Mouse (Mus musculus) G1E (cell line): ENCODE measurements at regions not wholly inside any gene's neighbourhood (a gene's known extent, or its start where the extent isn't known, plus 50 kb on each side); places are given as distances from the start of the nearest gene placed in this dataset.
A peak's percentile ranks its signal among the peaks of the same experiment; 100 is the strongest.
"Not testable (repeated sequence)": the region's sequence is repeated elsewhere in the genome, so short reads cannot be mapped to it uniquely, and the experiment has no call there.

Experiments used
- ATAC-seq: 2 replicates; pipeline ENCODE4 v1.8.0; 2016; ENCODE audit warnings: mild to moderate bottlenecking; ENCODE audit not compliant: insufficient number of reproducible peaks, poor library complexity, low FRiP score, severe bottlenecking; ENCODE audit errors: extremely low read depth
- DNase-seq: peaks from one replicate; pipeline ENCODE4 v3.0.0; 2012; ENCODE audit warnings: low spot score
- H3K27me3 ChIP-seq: 2 replicates; pipeline ENCODE4 v1.6.1; 2012; ENCODE audit warnings: mild to moderate bottlenecking, low read length, inconsistent platforms; ENCODE audit not compliant: insufficient read depth
- H3K36me3 ChIP-seq: replicated peaks from 2 replicates; pipeline ENCODE3; 2012; ENCODE audit warnings: mild to moderate bottlenecking, inconsistent platforms
- H3K4me1 ChIP-seq: 2 replicates; pipeline ENCODE4 v1.6.1; 2012; ENCODE audit warnings: low read depth, low read length, inconsistent platforms, mixed read lengths; ENCODE audit not compliant: insufficient read depth
- H3K4me3 ChIP-seq: 2 replicates; pipeline ENCODE4 v1.5.1; 2012; ENCODE audit warnings: low read depth, mild to moderate bottlenecking, inconsistent platforms, low read length, moderate library complexity, mixed read lengths
- H3K9me3 ChIP-seq: replicated peaks from 2 replicates; pipeline ENCODE4 v1.6.1; 2012; ENCODE audit warnings: inconsistent platforms
- CTCF ChIP-seq: IDR thresholded peaks from 2 replicates; pipeline ENCODE4 v1.5.1; 2012; ENCODE audit warnings: low read depth, low read length, inconsistent platforms, mixed read lengths
- GATA1 ChIP-seq: IDR thresholded peaks from 2 replicates; pipeline ENCODE4 v1.6.1; 2012; ENCODE audit warnings: borderline replicate concordance, low read length, inconsistent platforms, mixed read lengths
- GATA2 ChIP-seq: IDR thresholded peaks from 2 replicates; pipeline ENCODE4 v1.6.1; 2012; ENCODE audit warnings: low read depth, low read length, inconsistent platforms, borderline replicate concordance
- POLR2AphosphoS5 ChIP-seq: IDR thresholded peaks from 2 replicates; pipeline ENCODE4 v1.6.1; 2012; ENCODE audit warnings: low read depth, low read length, inconsistent platforms; ENCODE audit not compliant: insufficient replicate concordance
- TAL1 ChIP-seq: conservative IDR thresholded peaks from 2 replicates; pipeline ENCODE4 v1.6.1; 2012; ENCODE audit warnings: low read depth, low read length, inconsistent platforms, mixed read lengths

DNA sequence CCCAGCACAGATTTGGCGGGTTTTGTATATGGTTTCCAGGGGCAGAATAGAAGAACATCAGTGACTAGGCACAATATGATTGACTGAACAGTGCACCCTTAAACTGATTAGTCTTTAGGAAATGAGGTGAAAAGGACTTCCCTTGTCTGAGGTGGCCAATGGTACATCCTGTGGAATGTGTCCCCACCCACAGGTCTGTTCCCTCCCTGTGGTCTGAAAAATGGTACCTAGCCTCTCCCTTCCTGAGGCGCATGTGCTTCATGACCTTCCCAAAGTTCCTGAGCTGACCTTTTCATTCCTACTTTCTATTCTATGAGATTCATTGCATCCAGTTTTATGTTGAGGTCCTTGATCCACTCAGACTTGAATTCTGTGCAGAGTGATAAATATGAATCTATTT lies 76.0 kb downstream of the Zfp97 start:
- not testable (repeated sequence) for H3K4me3 ChIP-seq, H3K36me3 ChIP-seq, DNase-seq, ATAC-seq, H3K27me3 ChIP-seq, H3K4me1 ChIP-seq
- H3K9me3 ChIP-seq = peaks cover 18% of the 10 kb centered on the region

DNA sequence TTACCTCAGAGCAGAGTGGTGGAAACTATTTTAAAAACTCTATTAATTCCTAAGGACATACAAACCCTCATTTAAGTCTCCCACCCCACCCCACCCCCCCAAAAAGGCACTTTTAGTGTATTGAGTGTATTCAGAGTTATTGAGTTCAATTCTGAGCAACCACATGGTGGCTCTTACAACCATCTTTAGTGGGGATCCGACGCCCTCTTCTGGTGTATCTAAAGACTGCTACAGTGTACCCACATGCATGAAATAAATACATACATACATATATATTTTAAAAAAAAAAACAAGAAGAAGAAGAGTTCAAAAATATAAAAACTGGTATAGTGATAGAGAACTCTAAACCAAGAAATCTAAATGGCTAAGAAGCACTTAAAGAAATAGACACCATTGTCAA lies 107.9 kb downstream of the Zfp97 start:
- Histone ChIP-seq H3K4me3 (no peak overlapping the region), H3K27me3 (no peaks in the 10 kb centered on the region), H3K9me3 (peaks cover 3% of the 10 kb centered on the region; the same call in 1 of the 2 replicates), H3K36me3 (no peaks in the 10 kb centered on the region), H3K4me1 (0 out of 2 replicates have a peak, but pooled peaks cover 2% of the 10 kb centered on the region)
- no peak for ATAC-seq
- DNase-seq = no peak
- TF ChIP-seq GATA1 (no peak), GATA2 (no peak), POLR2AphosphoS5 (no peak), CTCF (no peak), TAL1 (no peak)

GRCm38 (mm10) chr17:17234329-17235185 lies 113.3 kb downstream of the Zfp97 start:
- not testable (repeated sequence) for H3K27me3 ChIP-seq, H3K4me1 ChIP-seq, H3K9me3 ChIP-seq, H3K36me3 ChIP-seq
- peak overlapping the region; percentile 71 for H3K4me3 ChIP-seq
- DNase-seq (peak; percentile 76), ATAC-seq (peak; percentile 99)

DNA sequence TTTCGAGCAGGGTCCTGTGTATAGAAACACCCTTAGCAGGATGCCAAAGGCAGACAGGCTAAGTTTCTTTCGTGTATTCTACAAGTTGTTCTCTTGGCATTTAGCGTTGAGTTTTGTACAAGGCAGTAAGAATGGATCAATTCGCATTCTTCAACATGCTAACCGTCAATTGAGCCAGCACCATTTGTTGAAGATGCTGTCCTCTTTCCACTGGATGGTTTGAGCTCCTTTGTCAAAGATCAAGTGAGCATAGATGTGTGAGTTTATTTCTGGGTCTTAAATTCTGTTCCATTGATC lies 113.9 kb downstream of the Zfp97 start:
- not testable (repeated sequence) for H3K4me1 ChIP-seq, H3K36me3 ChIP-seq, H3K9me3 ChIP-seq, H3K27me3 ChIP-seq, ATAC-seq, DNase-seq
- peak overlapping the region; percentile 71 for H3K4me3 ChIP-seq
